Mouse (Mus musculus): ENCODE measurements around the gene Slc9a9. TPM values are rescaled to one million over a fixed set of nuclear protein-coding genes. Genes with fewer than 3 reads are reported as not detected.

Gene Slc9a9
- polyA plus RNA-seq, 1 experiment: 4.0 TPM

GRCm38 (mm10) chr9:94869023-94869799 lies 199.5 kb downstream of the Slc9a9 start:
- 74% methylated on average over 4 of the region's 4 CpGs for WGBS
- DNase-seq: no peak
- TF ChIP-seq POLR2A (IDR thresholded peaks at IDR 0.05; ENCODE audit: borderline replicate concordance, extremely low read depth, low read depth, low read length) (no peak), CTCF (IDR thresholded peaks at IDR 0.05; ENCODE audit: insufficient read depth, low read length) (no peak)
- H3K4me3 ChIP-seq (replicated peaks; ENCODE audit: extremely low read depth, low read depth, low read length): no peak overlapping the region
- H3K4me1 ChIP-seq (ENCODE audit: control insufficient read depth, insufficient read depth, low read length): no peaks in the 10 kb centered on the region

GRCm38 (mm10) chr9:94882517-94882916 lies 212.8 kb downstream of the Slc9a9 start:
- 92% methylated on average over 3 of the region's 3 CpGs for WGBS
- TF ChIP-seq POLR2A (IDR thresholded peaks at IDR 0.05; ENCODE audit: borderline replicate concordance, extremely low read depth, low read depth, low read length) (no peak), CTCF (IDR thresholded peaks at IDR 0.05; ENCODE audit: insufficient read depth, low read length) (no peak)
- no peak for DNase-seq
- H3K4me3 ChIP-seq (replicated peaks; ENCODE audit: extremely low read depth, low read depth, low read length): no peak overlapping the region
- H3K4me1 ChIP-seq (ENCODE audit: control insufficient read depth, insufficient read depth, low read length): no peaks in the 10 kb centered on the region

GRCm38 (mm10) chr9:94883435-94883834 lies 213.7 kb downstream of the Slc9a9 start:
- H3K4me1 ChIP-seq (ENCODE audit: control insufficient read depth, insufficient read depth, low read length): no peaks in the 10 kb centered on the region
- H3K4me3 ChIP-seq (replicated peaks; ENCODE audit: extremely low read depth, low read depth, low read length): no peak overlapping the region
- 71% methylated on average over 5 of the region's 5 CpGs for WGBS
- TF ChIP-seq POLR2A (IDR thresholded peaks at IDR 0.05; ENCODE audit: borderline replicate concordance, extremely low read depth, low read depth, low read length): no peak
- TF ChIP-seq CTCF (IDR thresholded peaks at IDR 0.05; ENCODE audit: insufficient read depth, low read length): no peak
- no peak for DNase-seq

- WGBS: 75% methylated on average over 1 of the region's 1 CpGs
- no peak for TF ChIP-seq CTCF (IDR thresholded peaks at IDR 0.05; ENCODE audit: insufficient read depth, low read length)
- no peak for TF ChIP-seq POLR2A (IDR thresholded peaks at IDR 0.05; ENCODE audit: borderline replicate concordance, extremely low read depth, low read depth, low read length)
- H3K4me3 ChIP-seq (replicated peaks; ENCODE audit: extremely low read depth, low read depth, low read length): no peak overlapping the region
- DNase-seq: no peak
- H3K4me1 ChIP-seq (ENCODE audit: control insufficient read depth, insufficient read depth, low read length): no peaks in the 10 kb centered on the region
These were observed 215.4 kb downstream of the Slc9a9 start for GRCm38 (mm10) chr9:94885151-94885550.

- no peak overlapping the region for H3K4me3 ChIP-seq (replicated peaks; ENCODE audit: extremely low read depth, low read depth, low read length)
- H3K4me1 ChIP-seq (ENCODE audit: control insufficient read depth, insufficient read depth, low read length): no peaks in the 10 kb centered on the region
- DNase-seq: no peak
- no peak for TF ChIP-seq CTCF (IDR thresholded peaks at IDR 0.05; ENCODE audit: insufficient read depth, low read length)
- TF ChIP-seq POLR2A (IDR thresholded peaks at IDR 0.05; ENCODE audit: borderline replicate concordance, extremely low read depth, low read depth, low read length): no peak
These were observed 219.9 kb downstream of the Slc9a9 start for GRCm38 (mm10) chr9:94889647-94890046.

GRCm38 (mm10) chr9:94895882-94896281 lies 226.2 kb downstream of the Slc9a9 start:
- no peak for DNase-seq
- H3K4me3 ChIP-seq (replicated peaks; ENCODE audit: extremely low read depth, low read depth, low read length): no peak overlapping the region
- 65% methylated on average over 5 of the region's 5 CpGs for WGBS
- TF ChIP-seq CTCF (IDR thresholded peaks at IDR 0.05; ENCODE audit: insufficient read depth, low read length) (no peak), POLR2A (IDR thresholded peaks at IDR 0.05; ENCODE audit: borderline replicate concordance, extremely low read depth, low read depth, low read length) (no peak)
- H3K4me1 ChIP-seq (ENCODE audit: control insufficient read depth, insufficient read depth, low read length): no peaks in the 10 kb centered on the region

- no peaks in the 10 kb centered on the region for H3K4me1 ChIP-seq (ENCODE audit: control insufficient read depth, insufficient read depth, low read length)
- DNase-seq: no peak
- no peak for TF ChIP-seq POLR2A (IDR thresholded peaks at IDR 0.05; ENCODE audit: borderline replicate concordance, extremely low read depth, low read depth, low read length)
- no peak for TF ChIP-seq CTCF (IDR thresholded peaks at IDR 0.05; ENCODE audit: insufficient read depth, low read length)
- H3K4me3 ChIP-seq (replicated peaks; ENCODE audit: extremely low read depth, low read depth, low read length): no peak overlapping the region
These were observed 234.5 kb downstream of the Slc9a9 start for GRCm38 (mm10) chr9:94904180-94904579.

GRCm38 (mm10) chr9:94907020-94907610 lies 237.4 kb downstream of the Slc9a9 start:
- 76% methylated on average over 4 of the region's 4 CpGs for WGBS

GRCm38 (mm10) chr9:94912071-94912470 lies 242.4 kb downstream of the Slc9a9 start:
- DNase-seq: no peak
- Histone ChIP-seq H3K4me1 (ENCODE audit: control insufficient read depth, insufficient read depth, low read length) (no peaks in the 10 kb centered on the region), H3K4me3 (replicated peaks; ENCODE audit: extremely low read depth, low read depth, low read length) (no peak overlapping the region)
- 78% methylated on average over 9 of the region's 9 CpGs for WGBS
- TF ChIP-seq POLR2A (IDR thresholded peaks at IDR 0.05; ENCODE audit: borderline replicate concordance, extremely low read depth, low read depth, low read length) (no peak), CTCF (IDR thresholded peaks at IDR 0.05; ENCODE audit: insufficient read depth, low read length) (no peak)

More at GRCm38 (mm10) chr9:94907020-94907610, 237.4 kb downstream of the Slc9a9 start:
- Histone ChIP-seq H3K4me1 (ENCODE audit: control insufficient read depth, insufficient read depth, low read length) (no peaks in the 10 kb centered on the region), H3K4me3 (replicated peaks; ENCODE audit: extremely low read depth, low read depth, low read length) (no peak overlapping the region)
- DNase-seq: no peak
- TF ChIP-seq POLR2A (IDR thresholded peaks at IDR 0.05; ENCODE audit: borderline replicate concordance, extremely low read depth, low read depth, low read length): no peak
- TF ChIP-seq CTCF (IDR thresholded peaks at IDR 0.05; ENCODE audit: insufficient read depth, low read length): no peak

- WGBS: 47% methylated on average over 5 of the region's 5 CpGs
- TF ChIP-seq CTCF (IDR thresholded peaks at IDR 0.05; ENCODE audit: insufficient read depth, low read length) (no peak), POLR2A (IDR thresholded peaks at IDR 0.05; ENCODE audit: borderline replicate concordance, extremely low read depth, low read depth, low read length) (no peak)
- Histone ChIP-seq H3K4me1 (ENCODE audit: control insufficient read depth, insufficient read depth, low read length) (no peaks in the 10 kb centered on the region), H3K4me3 (replicated peaks; ENCODE audit: extremely low read depth, low read depth, low read length) (no peak overlapping the region)
- no peak for DNase-seq
These were observed 252.4 kb downstream of the Slc9a9 start for GRCm38 (mm10) chr9:94922062-94922461.
